Mouse (Mus musculus): ENCODE results near the gene Olfr43.

GRCm38 (mm10) chr11:74259508-74259907, 48.3 kb upstream of the Olfr43 start, which contains the start of gene Olfr406:
- TF ChIP-seq CTCF (IDR thresholded peaks at IDR 0.05; ENCODE audit: low read depth, low read length), result no peak
- no peak for TF ChIP-seq POLR2A (IDR thresholded peaks at IDR 0.05; ENCODE audit: borderline replicate concordance, low read depth, low read length)

All from bone marrow macrophage, adult 2 months (primary cell).